Mouse (Mus musculus) CH12.LX (cell line): ENCODE measurements around the gene Gpx4. TPM values are rescaled to one million over a fixed set of nuclear protein-coding genes. Genes with fewer than 3 reads are reported as not detected.

ENCODE experiments used
- DNase-seq: peaks from one replicate; pipeline ENCODE4 v3.0.0-alpha.2; 2013; ENCODE audit errors: extremely low read depth
- H3K27ac ChIP-seq: 2 replicates; pipeline ENCODE4 v1.5.1; 2012; ENCODE audit warnings: low read depth, mild to moderate bottlenecking, control low read depth, moderate library complexity; ENCODE audit not compliant: insufficient read depth
- H3K27me3 ChIP-seq: replicated peaks from 2 replicates; pipeline ENCODE3; 2012; ENCODE audit warnings: inconsistent platforms
- H3K36me3 ChIP-seq, 2 experiments: replicated peaks in 1 of 2; 2 replicates each; pipeline versions ENCODE3 to v1.6.1; 2012; ENCODE audit warnings: inconsistent platforms in 1 of 2, low read length in 1 of 2, mild to moderate bottlenecking in 1 of 2, mixed read lengths in 1 of 2, moderate library complexity in 1 of 2; ENCODE audit not compliant: control insufficient read depth in 1 of 2, insufficient read depth in 1 of 2
- H3K4me1 ChIP-seq, 2 experiments: 2 replicates each; pipeline ENCODE4 v1.6.1; 2012; ENCODE audit warnings: inconsistent platforms in 1 of 2, moderate library complexity in 1 of 2; ENCODE audit not compliant: insufficient read depth in 2 of 2, control insufficient read depth in 1 of 2
- H3K4me2 ChIP-seq: 2 replicates; pipeline ENCODE4 v1.6.1; 2012; ENCODE audit warnings: low read depth, mild to moderate bottlenecking, control low read depth; ENCODE audit not compliant: poor library complexity, insufficient read depth, severe bottlenecking
- H3K4me3 ChIP-seq, 3 experiments: fragments of 150-350 bp in 1 of 3; sonication (generic) in 1 of 3; replicated peaks in 1 of 3; 2 replicates each; pipeline versions ENCODE3 to v1.5.1; 2011 to 2012; ENCODE audit warnings: low read depth in 2 of 3, low read length in 2 of 3, mild to moderate bottlenecking in 2 of 3, moderate library complexity in 2 of 3, control low read depth in 1 of 3, improper control_type of control experiment in 1 of 3, inconsistent platforms in 1 of 3, mixed read lengths in 1 of 3; ENCODE audit not compliant: poor library complexity in 1 of 3
- H3K79me2 ChIP-seq: replicated peaks from 2 replicates; pipeline ENCODE4 v1.6.1; 2012; ENCODE audit warnings: mild to moderate bottlenecking, moderate library complexity; ENCODE audit not compliant: control insufficient read depth, poor library complexity, insufficient read depth, severe bottlenecking; ENCODE audit errors: extremely low read depth
- H3K9ac ChIP-seq: 2 replicates; pipeline ENCODE4 v1.6.1; 2012; ENCODE audit warnings: low read depth, mild to moderate bottlenecking, control low read depth, moderate library complexity; ENCODE audit not compliant: insufficient read depth
- H3K9me3 ChIP-seq: replicated peaks from 2 replicates; pipeline ENCODE3; 2012; ENCODE audit warnings: low read length, inconsistent platforms, mixed read lengths
- CHD1 ChIP-seq: IDR thresholded peaks from 2 replicates; pipeline ENCODE4 v1.6.1; 2012; ENCODE audit warnings: low read depth, low read length, improper control_type of control experiment, inconsistent platforms
- CHD2 ChIP-seq: IDR thresholded peaks from 2 replicates; pipeline ENCODE4 v1.6.1; 2011; ENCODE audit warnings: low read length, improper control_type of control experiment
- CTCF ChIP-seq, 2 experiments: IDR thresholded peaks in 1 of 2; conservative IDR thresholded peaks in 1 of 2; 2 replicates each; pipeline ENCODE4 v1.5.1; 2011 to 2012; ENCODE audit warnings: low read depth in 2 of 2, low read length in 2 of 2, improper control_type of control experiment in 1 of 2, inconsistent platforms in 1 of 2, mild to moderate bottlenecking in 1 of 2, moderate library complexity in 1 of 2
- EP300 ChIP-seq: IDR thresholded peaks from 2 replicates; pipeline ENCODE4 v1.6.1; 2011; ENCODE audit warnings: low read length, improper control_type of control experiment
- HCFC1 ChIP-seq: IDR thresholded peaks from 2 replicates; pipeline ENCODE4 v1.6.1; 2012; ENCODE audit warnings: low read depth, mild to moderate bottlenecking, inconsistent platforms, low read length, improper control_type of control experiment
- JUN ChIP-seq: IDR thresholded peaks from 2 replicates; pipeline ENCODE4 v1.6.1; 2011; ENCODE audit warnings: low read depth, mild to moderate bottlenecking, low read length, improper control_type of control experiment, moderate library complexity; ENCODE audit not compliant: insufficient read depth
- MAZ ChIP-seq: IDR thresholded peaks from 2 replicates; pipeline ENCODE4 v1.6.1; 2012; ENCODE audit warnings: low read depth, mild to moderate bottlenecking, inconsistent platforms, low read length, improper control_type of control experiment, moderate library complexity
- MEF2A ChIP-seq: IDR thresholded peaks from 2 replicates; pipeline ENCODE4 v1.6.1; 2014; ENCODE audit warnings: low read depth, mild to moderate bottlenecking, inconsistent platforms, low read length, improper control_type of control experiment, borderline replicate concordance
- PAX5 ChIP-seq: IDR thresholded peaks from 2 replicates; pipeline ENCODE4 v1.6.1; 2012; ENCODE audit warnings: low read length, inconsistent platforms, mixed read lengths
- RCOR1 ChIP-seq: conservative IDR thresholded peaks from 2 replicates; pipeline ENCODE4 v1.6.1; 2012; ENCODE audit warnings: low read depth, mild to moderate bottlenecking, inconsistent platforms, low read length, improper control_type of control experiment
- SIN3A ChIP-seq: IDR thresholded peaks from 2 replicates; pipeline ENCODE4 v1.6.1; 2012; ENCODE audit warnings: low read length, improper control_type of control experiment, inconsistent platforms
- SMC3 ChIP-seq: IDR thresholded peaks from 2 replicates; pipeline ENCODE4 v1.6.1; 2011; ENCODE audit warnings: low read depth, low read length, improper control_type of control experiment
- TCF12 ChIP-seq: IDR thresholded peaks from 2 replicates; pipeline ENCODE4 v1.6.1; 2014; ENCODE audit warnings: low read depth, mild to moderate bottlenecking, inconsistent platforms, low read length, improper control_type of control experiment
- UBTF ChIP-seq: IDR thresholded peaks from 2 replicates; pipeline ENCODE4 v1.6.1; 2012; ENCODE audit warnings: low read depth, mild to moderate bottlenecking, inconsistent platforms, low read length, improper control_type of control experiment, moderate library complexity
- ZC3H11A ChIP-seq: IDR thresholded peaks from 2 replicates; pipeline ENCODE4 v1.6.1; 2012; ENCODE audit warnings: low read depth, mild to moderate bottlenecking, inconsistent platforms, low read length, improper control_type of control experiment
- ZNF384 ChIP-seq: IDR thresholded peaks from 2 replicates; pipeline ENCODE4 v1.6.1; 2012; ENCODE audit warnings: low read depth, low read length, improper control_type of control experiment, inconsistent platforms
- dilution Hi-C: fragments of 300-500 bp; cut with MboI; formaldehyde crosslinking; loops from 2 replicates; pipeline ENCODE4 v1.14.3; 2020; ENCODE audit warnings: low sequenced_read_pairs; ENCODE audit not compliant: extremely low pct_unique_long_range_greater_than_20kb, extremely low pct_ligation_motif_present
- in situ Hi-C: fragments of 300-500 bp; cut with MboI; formaldehyde crosslinking; loops from 3 replicates; pipeline ENCODE4 v1.14.3; 2019; ENCODE audit warnings: low sequenced_read_pairs, low pct_ligation_motif_present, low pct_unique_long_range_greater_than_20kb, mixed read lengths
- polyA plus RNA-seq: library from polyadenylated mRNA; unstranded; fragments of >175 nt; gene quantifications from 2 replicates; pipeline ENCODE4 v1.2.1, GENCODE M21; 2012; ENCODE audit warnings: low read depth; ENCODE audit not compliant: insufficient read length
- total RNA-seq, 2 experiments: library from RNA; depleted of rRNA; stranded (reverse); fragments of 300-350 nt in 1 of 2; fragments of >200 nt in 1 of 2; gene quantifications; 2 replicates each; pipeline ENCODE4 v1.2.3; 2012 to 2014

The Gpx4 gene
- total and polyA plus RNA-seq, 3 experiments = 332 to 459 (median 386) TPM

GRCm38 (mm10) chr10:80004233-80004705 lies 42.7 kb upstream of the Gpx4 start:
- no peak for DNase-seq
- H3K9ac ChIP-seq = no peak overlapping the region

DNA sequence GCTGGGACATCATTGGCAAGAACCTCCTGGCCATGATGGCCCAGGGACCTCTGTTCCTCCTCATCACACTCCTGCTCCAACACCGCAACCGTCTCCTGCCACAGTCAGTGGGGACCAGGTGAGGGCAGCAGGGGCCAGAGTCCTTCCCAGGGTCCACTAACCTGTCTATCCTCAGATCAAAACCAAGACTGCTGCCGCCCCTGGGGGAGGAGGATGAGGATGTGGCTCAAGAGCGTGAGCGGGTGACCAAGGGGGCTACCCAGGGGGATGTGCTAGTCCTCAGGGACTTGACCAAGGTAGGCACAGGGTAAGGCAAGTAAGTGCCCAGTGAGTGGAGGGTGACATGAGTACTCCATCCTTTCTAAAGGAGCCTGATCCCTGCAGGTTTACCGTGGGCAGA lies 35.2 kb upstream of the Gpx4 start:
- in situ Hi-C loops = no loop called here
- no peaks in the 10 kb centered on the region for H3K9me3 ChIP-seq
- H3K27me3 ChIP-seq = no peaks in the 10 kb centered on the region
- H3K9ac ChIP-seq = no peak overlapping the region
- H3K36me3 ChIP-seq = peaks cover 51 to 85% of the 10 kb centered on the region in 2 experiments
- TF ChIP-seq SIN3A = no peak
- TF ChIP-seq MEF2A = no peak
- no peak for TF ChIP-seq EP300
- no peak for TF ChIP-seq SMC3
- TF ChIP-seq TCF12 = no peak
- TF ChIP-seq, all 38 proteins: peak for 0
- no peak overlapping the region for H3K27ac ChIP-seq
- no peak for DNase-seq
- H3K4me1 ChIP-seq = peaks cover 5 to 16% of the 10 kb centered on the region in 2 experiments
- no peak overlapping the region for H3K4me3 ChIP-seq
- no peaks in the 10 kb centered on the region for H3K79me2 ChIP-seq
- dilution Hi-C loops = no loop called here
- H3K4me2 ChIP-seq = no peak overlapping the region

More at GRCm38 (mm10) chr10:80004233-80004705, 42.7 kb upstream of the Gpx4 start:
- Histone ChIP-seq H3K4me3 (no peak overlapping the region), H3K27me3 (no peaks in the 10 kb centered on the region), H3K9me3 (no peaks in the 10 kb centered on the region), H3K27ac (no peak overlapping the region), H3K79me2 (no peaks in the 10 kb centered on the region), H3K4me1 (0 out of 4 replicates have a peak, but pooled peaks cover 0 to 3% of the 10 kb centered on the region in 2 experiments), H3K4me2 (no peak overlapping the region), H3K36me3 (peaks cover 17 to 87% of the 10 kb centered on the region in 2 experiments)
- TF ChIP-seq PAX5 (no peak), RCOR1 (no peak), ZC3H11A (no peak), CTCF (conservative IDR thresholded peaks at IDR 0.05 in 1 of 2, IDR thresholded peaks at IDR 0.05 in 1 of 2; ENCODE audit: low read depth in 2 of 2, low read length in 2 of 2) (no peak), HCFC1 (no peak)
- dilution Hi-C loops (no loop called here), in situ Hi-C loops (no loop called here)

DNA sequence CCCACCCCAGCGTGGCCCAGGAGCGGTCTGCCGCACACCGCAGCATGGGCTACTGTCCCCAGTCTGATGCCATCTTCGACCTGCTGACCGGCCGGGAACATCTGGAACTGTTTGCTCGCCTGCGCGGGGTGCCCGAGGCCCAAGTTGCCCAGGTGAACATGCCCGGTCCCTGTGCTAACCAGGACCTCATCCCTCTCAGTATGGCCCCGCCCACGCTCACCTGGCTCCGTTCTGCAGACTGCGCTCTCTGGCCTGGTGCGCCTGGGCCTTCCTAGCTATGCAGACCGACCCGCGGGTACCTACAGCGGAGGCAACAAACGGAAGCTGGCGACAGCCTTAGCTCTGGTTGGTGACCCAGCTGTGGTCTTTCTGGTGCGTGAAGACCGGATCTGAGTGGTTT lies 33.4 kb upstream of the Gpx4 start:
- Histone ChIP-seq H3K27ac (no peak overlapping the region), H3K79me2 (peaks cover 8% of the 10 kb centered on the region), H3K36me3 (peaks cover 38 to 72% of the 10 kb centered on the region in 2 experiments), H3K9ac (no peak overlapping the region), H3K9me3 (no peaks in the 10 kb centered on the region), H3K4me3 (no peak overlapping the region), H3K4me2 (no peak overlapping the region), H3K27me3 (no peaks in the 10 kb centered on the region), H3K4me1 (peaks cover 11 to 28% of the 10 kb centered on the region in 2 experiments)
- dilution Hi-C loops (no loop called here), in situ Hi-C loops (no loop called here)
- DNase-seq = no peak
- TF ChIP-seq ZC3H11A (no peak), CHD1 (no peak), MAZ (no peak), CHD2 (no peak), JUN (no peak), UBTF (no peak), ZNF384 (no peak)
